Mouse (Mus musculus): ENCODE measurements at regions not wholly inside any gene's neighbourhood (a gene's known extent, or its start where the extent isn't known, plus 50 kb on each side); places are given as distances from the start of the nearest gene placed in this dataset.

DNA sequence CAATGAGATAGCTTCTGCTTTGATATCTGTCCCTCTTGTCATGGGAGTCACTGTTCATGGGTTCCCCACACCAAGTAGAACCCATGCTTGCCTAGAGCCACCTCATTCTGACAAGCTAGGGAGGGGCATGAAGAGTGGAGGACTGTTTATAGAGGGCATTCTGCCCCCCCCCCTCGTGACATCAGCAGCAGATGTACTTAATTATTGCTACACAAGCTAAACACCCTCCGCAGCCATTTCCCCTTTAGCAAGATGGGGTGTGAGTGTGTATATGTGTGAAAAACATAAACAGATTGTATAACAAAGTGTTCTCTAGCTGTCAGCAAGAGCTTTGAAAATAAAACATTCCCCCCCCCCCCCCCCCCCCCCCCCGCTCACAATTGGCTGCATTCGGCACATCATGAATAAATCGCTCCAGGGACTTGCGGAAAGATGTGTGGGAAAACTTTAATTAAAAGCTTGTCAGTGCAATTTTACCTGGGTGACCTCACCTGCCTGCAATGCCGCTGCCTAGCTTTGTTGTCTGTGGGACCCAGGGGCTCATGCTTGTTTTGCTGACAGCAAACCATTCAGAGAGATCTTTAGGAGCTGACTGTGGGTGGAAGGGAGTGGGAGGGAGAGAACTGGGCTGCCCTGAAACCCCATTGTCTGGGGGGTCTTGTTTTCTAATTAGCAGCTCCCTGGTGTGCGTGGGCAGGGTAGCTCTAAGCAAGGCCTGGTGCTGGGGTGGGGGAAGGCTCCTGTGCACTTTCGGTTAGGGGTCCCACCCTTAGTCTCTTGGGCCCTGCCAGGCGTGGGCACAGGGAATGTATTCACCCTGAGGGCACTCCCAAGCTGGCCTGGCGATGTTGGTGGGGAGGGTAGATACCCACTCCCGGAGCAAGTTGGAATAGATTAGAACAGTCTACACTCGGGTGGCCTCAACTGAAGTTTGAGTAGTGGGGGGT, 63.4 kb downstream of the Irx2 start:
- 51% methylated on average over 9 of the region's 13 CpGs for WGBS
- Histone ChIP-seq H3K27ac (ENCODE audit: low read depth, low read length) (no peak overlapping the region), H3K4me3 (ENCODE audit: low read depth, low read length) (no peak overlapping the region), H3K9ac (ENCODE audit: low read depth, low read length) (no peak overlapping the region), H3K9me3 (ENCODE audit: control insufficient read depth, low read length) (no peaks in the 10 kb centered on the region), H3K4me2 (replicated peaks; ENCODE audit: low read depth, low read length) (no peak overlapping the region), H3K4me1 (replicated peaks; ENCODE audit: control insufficient read depth, insufficient read depth, low read length) (no peaks in the 10 kb centered on the region), H3K36me3 (ENCODE audit: control insufficient read depth, insufficient read depth, low read length) (no peaks in the 10 kb centered on the region), H3K27me3 (ENCODE audit: control insufficient read depth, insufficient read depth, low read length) (no peaks in the 10 kb centered on the region)
- DNase-seq (ENCODE audit: low spot score) (no peak), ATAC-seq (ENCODE audit: low FRiP score) (no peak)

DNA sequence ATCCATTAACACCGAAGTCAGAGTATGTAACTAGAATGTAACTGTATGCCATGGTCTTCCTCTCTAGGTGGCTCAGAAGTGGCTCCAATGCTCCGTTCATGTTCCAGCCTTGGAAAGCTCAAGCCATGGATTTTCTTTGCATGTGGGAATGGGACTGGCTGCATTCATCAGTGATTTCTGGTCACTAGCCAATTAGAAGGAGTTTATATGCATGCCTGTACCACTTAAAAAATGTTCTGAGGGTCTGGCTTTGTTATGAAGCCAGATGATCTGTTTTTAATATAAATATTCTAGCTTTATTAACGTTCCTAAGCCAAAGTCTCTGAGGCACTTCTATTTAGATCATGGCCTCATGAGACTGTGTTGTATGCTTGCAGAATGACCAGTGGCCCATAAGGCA, 78.8 kb downstream of the Irx2 start:
- ATAC-seq (ENCODE audit: low FRiP score) (no peak), DNase-seq (ENCODE audit: low spot score) (no peak)
- Histone ChIP-seq H3K27me3 (ENCODE audit: control insufficient read depth, insufficient read depth, low read length) (no peaks in the 10 kb centered on the region), H3K4me1 (replicated peaks; ENCODE audit: control insufficient read depth, insufficient read depth, low read length) (no peaks in the 10 kb centered on the region), H3K4me3 (ENCODE audit: low read depth, low read length) (no peak overlapping the region), H3K36me3 (ENCODE audit: control insufficient read depth, insufficient read depth, low read length) (no peaks in the 10 kb centered on the region), H3K27ac (ENCODE audit: low read depth, low read length) (no peak overlapping the region), H3K9ac (ENCODE audit: low read depth, low read length) (no peak overlapping the region), H3K4me2 (replicated peaks; ENCODE audit: low read depth, low read length) (no peak overlapping the region), H3K9me3 (ENCODE audit: control insufficient read depth, low read length) (no peaks in the 10 kb centered on the region)
- whole genome bisulfite sequencing: 81% methylated on average over 3 of the region's 3 CpGs

DNA sequence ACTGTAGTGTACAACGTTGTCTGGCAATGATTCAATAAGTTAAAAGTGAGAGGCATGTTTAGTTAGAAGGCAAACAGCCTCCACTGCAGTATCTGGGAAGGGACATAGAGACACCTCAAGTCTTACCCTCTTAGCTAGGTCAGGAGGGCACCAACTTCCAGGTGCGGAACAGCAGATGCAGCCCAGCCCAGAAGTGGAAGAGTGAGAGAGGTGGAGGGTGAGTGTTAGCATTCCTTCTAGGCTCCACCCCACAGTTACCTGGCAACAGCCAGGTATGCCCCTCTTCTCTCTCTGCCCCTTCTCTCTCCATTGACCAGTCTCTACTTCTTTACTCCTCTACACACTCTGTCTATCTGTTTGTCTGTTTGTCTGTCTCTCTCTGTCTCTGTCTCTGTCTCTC, 80.1 kb downstream of the Irx2 start:
- 87% methylated on average over 2 of the region's 2 CpGs for WGBS
- Histone ChIP-seq H3K27ac (ENCODE audit: low read depth, low read length) (no peak overlapping the region), H3K36me3 (ENCODE audit: control insufficient read depth, insufficient read depth, low read length) (no peaks in the 10 kb centered on the region), H3K9ac (ENCODE audit: low read depth, low read length) (no peak overlapping the region), H3K27me3 (ENCODE audit: control insufficient read depth, insufficient read depth, low read length) (no peaks in the 10 kb centered on the region), H3K4me3 (ENCODE audit: low read depth, low read length) (no peak overlapping the region), H3K4me2 (replicated peaks; ENCODE audit: low read depth, low read length) (no peak overlapping the region), H3K9me3 (ENCODE audit: control insufficient read depth, low read length) (no peaks in the 10 kb centered on the region), H3K4me1 (replicated peaks; ENCODE audit: control insufficient read depth, insufficient read depth, low read length) (no peaks in the 10 kb centered on the region)
- no peak for DNase-seq (ENCODE audit: low spot score)
- ATAC-seq (ENCODE audit: low FRiP score): no peak

DNA sequence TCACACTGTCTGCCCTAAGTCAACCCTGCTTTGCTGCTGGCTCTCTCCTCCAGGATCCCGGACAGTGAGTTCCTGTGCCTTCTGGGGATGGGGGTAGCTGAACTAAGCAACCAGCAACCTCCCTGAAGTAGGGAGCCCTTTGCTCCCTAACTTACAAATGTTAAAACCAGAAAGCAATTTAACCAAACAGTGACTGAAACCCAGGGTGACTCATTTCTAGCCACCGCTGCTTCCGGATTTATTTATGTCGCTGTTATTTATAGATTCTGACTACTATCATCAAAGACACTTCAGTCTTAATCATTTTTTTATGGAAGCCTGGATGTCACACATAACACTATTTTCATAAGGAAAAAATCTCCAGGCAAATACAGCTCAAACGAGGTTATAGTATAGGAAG, 81.4 kb downstream of the Irx2 start:
- Histone ChIP-seq H3K9ac (ENCODE audit: low read depth, low read length) (no peak overlapping the region), H3K27ac (ENCODE audit: low read depth, low read length) (no peak overlapping the region), H3K4me2 (replicated peaks; ENCODE audit: low read depth, low read length) (no peak overlapping the region), H3K9me3 (ENCODE audit: control insufficient read depth, low read length) (no peaks in the 10 kb centered on the region), H3K4me1 (replicated peaks; ENCODE audit: control insufficient read depth, insufficient read depth, low read length) (no peaks in the 10 kb centered on the region), H3K27me3 (ENCODE audit: control insufficient read depth, insufficient read depth, low read length) (no peaks in the 10 kb centered on the region), H3K36me3 (ENCODE audit: control insufficient read depth, insufficient read depth, low read length) (no peaks in the 10 kb centered on the region), H3K4me3 (ENCODE audit: low read depth, low read length) (no peak overlapping the region)
- ATAC-seq (ENCODE audit: low FRiP score): no peak
- DNase-seq (ENCODE audit: low spot score): no peak
- 81% methylated on average over 5 of the region's 5 CpGs for WGBS

DNA sequence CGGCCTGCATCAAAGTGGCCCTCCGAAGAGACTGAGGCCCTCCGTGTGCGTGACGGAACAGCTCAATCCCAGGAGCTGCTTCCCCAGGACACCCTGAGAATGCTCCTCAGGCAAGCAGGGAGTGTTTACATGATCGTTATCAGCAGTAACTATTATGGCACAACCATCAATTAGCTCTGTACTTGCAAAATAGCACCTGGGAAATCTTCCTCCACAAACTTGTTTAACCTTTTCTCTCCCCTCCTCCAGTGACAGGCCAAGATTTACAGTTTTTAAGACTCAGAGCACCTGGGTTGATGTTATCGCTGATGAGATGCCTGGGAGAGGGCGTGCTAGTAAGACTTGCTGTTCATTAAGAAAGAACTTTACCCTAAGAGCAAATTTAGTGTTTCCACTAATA, 82.5 kb downstream of the Irx2 start:
- no peak for ATAC-seq (ENCODE audit: low FRiP score)
- Histone ChIP-seq H3K27me3 (ENCODE audit: control insufficient read depth, insufficient read depth, low read length) (no peaks in the 10 kb centered on the region), H3K36me3 (ENCODE audit: control insufficient read depth, insufficient read depth, low read length) (no peaks in the 10 kb centered on the region), H3K27ac (ENCODE audit: low read depth, low read length) (no peak overlapping the region), H3K4me3 (ENCODE audit: low read depth, low read length) (no peak overlapping the region), H3K4me1 (replicated peaks; ENCODE audit: control insufficient read depth, insufficient read depth, low read length) (no peaks in the 10 kb centered on the region), H3K9me3 (ENCODE audit: control insufficient read depth, low read length) (no peaks in the 10 kb centered on the region), H3K4me2 (replicated peaks; ENCODE audit: low read depth, low read length) (no peak overlapping the region), H3K9ac (ENCODE audit: low read depth, low read length) (no peak overlapping the region)
- no peak for DNase-seq (ENCODE audit: low spot score)
- 77% methylated on average over 8 of the region's 8 CpGs for WGBS

DNA sequence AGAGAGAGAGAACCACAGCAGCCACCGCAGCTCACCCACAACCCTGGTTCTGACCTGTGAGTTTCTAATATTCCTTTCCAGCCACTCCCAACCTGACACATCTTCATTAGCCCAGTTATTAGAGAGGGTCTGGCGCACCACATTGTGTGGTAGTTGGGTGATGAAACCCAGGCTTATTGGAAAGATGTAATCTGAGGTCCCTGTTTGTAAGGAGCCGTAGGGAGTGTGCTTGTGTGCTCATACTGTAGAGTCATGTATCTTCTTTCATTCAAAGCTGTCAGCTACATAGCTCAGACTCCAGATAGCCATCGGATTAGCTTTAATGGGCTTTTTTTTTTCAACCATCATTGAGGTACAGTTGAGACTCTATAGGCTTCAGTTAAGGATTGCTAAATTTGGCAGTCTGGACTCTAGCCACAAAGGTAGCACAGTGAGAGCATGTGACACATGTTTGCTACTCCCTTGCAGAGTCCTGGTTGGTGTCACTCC, 83.3 kb downstream of the Irx2 start:
- H3K27ac ChIP-seq (ENCODE audit: low read depth, low read length): no peak overlapping the region
- ATAC-seq (ENCODE audit: low FRiP score): no peak
- 81% methylated on average over 4 of the region's 4 CpGs for WGBS
- H3K36me3 ChIP-seq (ENCODE audit: control insufficient read depth, insufficient read depth, low read length): no peaks in the 10 kb centered on the region
- H3K4me2 ChIP-seq (replicated peaks; ENCODE audit: low read depth, low read length): no peak overlapping the region
- H3K9ac ChIP-seq (ENCODE audit: low read depth, low read length): no peak overlapping the region
- H3K4me1 ChIP-seq (replicated peaks; ENCODE audit: control insufficient read depth, insufficient read depth, low read length): no peaks in the 10 kb centered on the region
- no peaks in the 10 kb centered on the region for H3K9me3 ChIP-seq (ENCODE audit: control insufficient read depth, low read length)
- DNase-seq (ENCODE audit: low spot score): no peak
- no peaks in the 10 kb centered on the region for H3K27me3 ChIP-seq (ENCODE audit: control insufficient read depth, insufficient read depth, low read length)
- H3K4me3 ChIP-seq (ENCODE audit: low read depth, low read length): no peak overlapping the region

DNA sequence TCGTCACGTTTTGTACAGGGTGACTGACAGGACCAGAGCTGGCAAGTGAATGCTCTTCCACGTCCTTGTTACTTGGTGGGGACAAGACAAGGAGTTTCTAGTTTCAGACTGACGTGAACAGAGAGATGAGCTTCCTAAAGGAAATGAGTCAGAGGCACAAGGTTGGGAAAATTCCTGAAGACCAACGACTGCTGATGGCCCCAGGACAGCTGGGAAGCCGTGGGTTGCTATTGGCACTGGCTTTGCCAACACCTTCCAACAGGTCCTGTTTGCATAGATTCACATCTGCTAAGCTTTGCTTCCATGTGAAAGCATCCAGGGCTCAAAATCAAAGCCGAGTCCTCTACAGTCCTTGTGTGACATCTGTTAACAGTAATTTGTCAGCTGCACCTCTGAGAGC, 86.2 kb downstream of the Irx2 start:
- Histone ChIP-seq H3K9ac (ENCODE audit: low read depth, low read length) (no peak overlapping the region), H3K27ac (ENCODE audit: low read depth, low read length) (no peak overlapping the region), H3K27me3 (ENCODE audit: control insufficient read depth, insufficient read depth, low read length) (no peaks in the 10 kb centered on the region), H3K9me3 (ENCODE audit: control insufficient read depth, low read length) (no peaks in the 10 kb centered on the region), H3K4me1 (replicated peaks; ENCODE audit: control insufficient read depth, insufficient read depth, low read length) (no peaks in the 10 kb centered on the region), H3K4me3 (ENCODE audit: low read depth, low read length) (no peak overlapping the region), H3K4me2 (replicated peaks; ENCODE audit: low read depth, low read length) (no peak overlapping the region), H3K36me3 (ENCODE audit: control insufficient read depth, insufficient read depth, low read length) (no peaks in the 10 kb centered on the region)
- no peak for ATAC-seq (ENCODE audit: low FRiP score)
- DNase-seq (ENCODE audit: low spot score): no peak
- 67% methylated on average over 7 of the region's 7 CpGs for WGBS

DNA sequence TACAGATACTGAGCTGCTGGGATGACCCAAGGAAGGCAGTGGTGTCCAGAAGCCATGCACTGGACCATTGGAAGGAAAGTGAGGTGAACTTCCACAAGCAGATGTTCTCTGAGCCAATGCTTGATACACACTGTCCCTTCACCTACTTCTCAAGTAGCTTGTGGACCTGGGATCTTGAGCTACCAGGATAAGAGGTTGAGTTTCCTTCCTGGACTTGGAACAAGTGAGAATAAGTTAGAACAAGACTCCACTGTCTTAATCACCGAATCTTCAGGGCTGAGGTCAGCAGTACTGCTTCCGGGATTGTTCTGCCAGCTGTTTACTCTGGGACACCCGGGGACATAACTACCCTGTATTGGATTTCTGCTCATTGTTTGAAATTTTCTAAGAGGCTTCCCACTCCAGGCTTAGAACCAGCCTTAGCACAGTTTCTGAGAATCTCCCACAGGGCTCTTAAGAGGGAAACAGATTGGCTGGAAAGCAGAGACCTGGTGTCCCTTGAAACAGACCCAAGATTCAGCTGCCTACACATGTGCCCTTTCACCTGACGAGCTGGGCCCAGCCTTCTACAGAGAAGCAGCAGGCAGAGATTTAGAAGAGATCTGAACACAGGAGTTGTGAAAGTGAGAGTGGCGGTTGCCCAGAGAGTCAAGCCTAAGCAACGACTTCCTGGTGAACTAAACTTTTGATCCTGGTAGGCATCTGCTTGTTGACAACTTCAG, 87.5 kb downstream of the Irx2 start:
- DNase-seq (ENCODE audit: low spot score) (no peak), ATAC-seq (ENCODE audit: low FRiP score) (no peak)
- H3K27ac ChIP-seq (ENCODE audit: low read depth, low read length): no peak overlapping the region
- H3K4me2 ChIP-seq (replicated peaks; ENCODE audit: low read depth, low read length): no peak overlapping the region
- no peaks in the 10 kb centered on the region for H3K27me3 ChIP-seq (ENCODE audit: control insufficient read depth, insufficient read depth, low read length)
- H3K9ac ChIP-seq (ENCODE audit: low read depth, low read length): no peak overlapping the region
- WGBS: 68% methylated on average over 6 of the region's 6 CpGs
- no peaks in the 10 kb centered on the region for H3K9me3 ChIP-seq (ENCODE audit: control insufficient read depth, low read length)
- no peak overlapping the region for H3K4me3 ChIP-seq (ENCODE audit: low read depth, low read length)
- no peaks in the 10 kb centered on the region for H3K36me3 ChIP-seq (ENCODE audit: control insufficient read depth, insufficient read depth, low read length)
- no peaks in the 10 kb centered on the region for H3K4me1 ChIP-seq (replicated peaks; ENCODE audit: control insufficient read depth, insufficient read depth, low read length)
